Mouse (Mus musculus): ENCODE data around the gene 1700003E16Rik. TPM values are rescaled to one million over a fixed set of nuclear protein-coding genes. Genes with fewer than 3 reads are reported as not detected.

1700003E16Rik gene
- polyA plus RNA-seq, 2 experiments = 0.21 to 1.9 TPM

DNA sequence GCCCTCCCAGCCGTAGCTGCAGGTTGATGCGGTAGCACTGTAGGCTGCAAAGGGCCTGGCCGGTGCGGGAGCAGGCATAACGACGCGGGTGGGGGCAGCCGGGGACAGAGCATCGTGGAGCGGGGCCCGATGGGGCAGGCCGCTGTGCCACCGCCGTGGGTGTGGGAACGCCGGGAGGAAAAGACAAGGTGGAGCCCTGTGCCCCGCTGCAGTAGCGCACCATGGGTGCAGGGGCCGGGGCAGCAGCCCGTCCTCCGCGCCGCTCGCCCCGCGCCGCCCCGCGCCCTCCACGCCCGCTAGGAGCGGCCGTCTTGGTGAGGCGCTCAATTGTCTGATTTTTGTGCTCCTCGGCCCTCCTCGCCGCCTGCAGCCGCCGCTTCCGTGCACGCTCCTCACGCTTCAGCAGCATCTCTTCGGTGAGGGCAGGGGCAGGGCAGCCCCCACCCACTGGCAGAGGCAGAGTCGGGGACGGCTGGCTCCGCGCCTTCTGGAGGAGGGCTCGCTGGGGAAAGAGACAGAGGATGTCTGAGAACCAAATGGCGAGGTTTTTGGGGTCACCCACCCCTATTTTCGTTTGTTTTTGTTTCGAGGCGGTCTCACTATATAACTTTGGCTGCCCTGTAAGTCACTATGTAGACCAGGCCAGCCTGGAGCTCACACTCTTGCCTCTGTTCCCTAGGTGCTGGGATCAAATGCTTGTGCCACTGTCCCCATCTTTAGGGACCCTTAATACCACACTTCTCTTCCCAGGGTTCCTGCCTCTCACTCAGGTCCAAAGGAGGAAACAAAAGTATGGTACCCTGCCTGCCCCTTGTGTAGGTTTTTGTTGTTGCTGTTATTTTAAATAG lies 34.1 kb upstream of the 1700003E16Rik start:
- H3K4me3 ChIP-seq (replicated peaks; ENCODE audit: low read length) = peak overlapping the region; percentile 73
- DNase-seq (ENCODE audit: low spot score) (no peak), ATAC-seq (ENCODE audit: low FRiP score, low read depth) (peak; percentile 3; the same call in 1 of the 2 replicates)
- peaks cover 32% of the 10 kb centered on the region for H3K36me3 ChIP-seq (ENCODE audit: control insufficient read depth, insufficient read depth, low read length)
- peak overlapping the region; percentile 96 for H3K4me2 ChIP-seq (replicated peaks; ENCODE audit: low read depth, low read length, severe bottlenecking)
- H3K27ac ChIP-seq (replicated peaks; ENCODE audit: low read depth, low read length) = peak overlapping the region; percentile 99
- TF ChIP-seq POLR2A (IDR thresholded peaks at IDR 0.05; ENCODE audit: borderline replicate concordance, extremely low read depth, insufficient read depth, insufficient read length) = no peak
- H3K9me3 ChIP-seq (ENCODE audit: control insufficient read depth, low read length) = no peaks in the 10 kb centered on the region
- no peaks in the 10 kb centered on the region for H3K27me3 ChIP-seq (ENCODE audit: control insufficient read depth, insufficient read depth, low read length)
- peak overlapping the region; percentile 89 for H3K9ac ChIP-seq (ENCODE audit: low read depth, low read length, severe bottlenecking)
- H3K4me1 ChIP-seq (ENCODE audit: control insufficient read depth, insufficient read depth, low read length) = peaks cover 31% of the 10 kb centered on the region
- 1% methylated on average over 34 of the region's 52 CpGs for WGBS

- WGBS = 78% methylated on average over 5 of the region's 5 CpGs
- H3K9me3 ChIP-seq (ENCODE audit: control insufficient read depth, low read length) = no peaks in the 10 kb centered on the region
- H3K4me2 ChIP-seq (replicated peaks; ENCODE audit: low read depth, low read length, severe bottlenecking) = peak overlapping the region; percentile 96
- ATAC-seq (ENCODE audit: low FRiP score, low read depth) (no peak), DNase-seq (ENCODE audit: low spot score) (no peak)
- H3K9ac ChIP-seq (ENCODE audit: low read depth, low read length, severe bottlenecking) = no peak overlapping the region
- H3K36me3 ChIP-seq (ENCODE audit: control insufficient read depth, insufficient read depth, low read length) = peaks cover 23% of the 10 kb centered on the region
- no peaks in the 10 kb centered on the region for H3K27me3 ChIP-seq (ENCODE audit: control insufficient read depth, insufficient read depth, low read length)
- peaks cover 31% of the 10 kb centered on the region for H3K4me1 ChIP-seq (ENCODE audit: control insufficient read depth, insufficient read depth, low read length)
- H3K4me3 ChIP-seq (replicated peaks; ENCODE audit: low read length) = 0 out of 2 replicates have a peak overlapping the region, but pooled peaks have one; percentile 73
- H3K27ac ChIP-seq (replicated peaks; ENCODE audit: low read depth, low read length) = no peak overlapping the region
- TF ChIP-seq POLR2A (IDR thresholded peaks at IDR 0.05; ENCODE audit: borderline replicate concordance, extremely low read depth, insufficient read depth, insufficient read length) = no peak
Observed at GRCm38 (mm10) chr6:83122961-83123360, 33.2 kb upstream of the 1700003E16Rik start.

DNA sequence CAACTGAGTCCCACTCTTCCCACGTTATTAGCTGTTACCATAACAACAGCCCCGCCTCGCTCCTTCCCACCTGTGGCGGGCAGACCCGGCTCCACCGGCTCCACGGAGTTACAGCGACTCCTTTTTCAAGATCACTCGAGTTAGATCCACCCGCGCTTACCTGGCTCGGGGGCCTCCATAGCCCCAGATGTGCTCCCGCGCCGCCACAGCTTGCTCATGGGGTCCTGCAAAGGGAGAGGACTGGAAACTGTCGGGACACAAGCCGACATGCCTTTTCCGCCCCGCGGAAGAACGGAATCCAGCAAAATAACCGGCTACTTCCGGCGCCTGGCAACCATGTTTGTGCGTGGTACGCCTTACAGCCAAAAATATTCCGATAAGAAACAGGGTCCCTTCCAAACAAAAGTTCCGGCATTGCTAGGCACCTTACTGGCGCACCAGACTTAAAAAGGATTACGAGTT lies 31.3 kb upstream of the 1700003E16Rik start:
- peak overlapping the region; percentile 34; the same call in 1 of the 2 replicates for H3K27ac ChIP-seq (replicated peaks; ENCODE audit: low read depth, low read length)
- WGBS = under 1% methylated on average over 30 of the region's 30 CpGs
- peak overlapping the region; percentile 62 for H3K4me3 ChIP-seq (replicated peaks; ENCODE audit: low read length)

DNA sequence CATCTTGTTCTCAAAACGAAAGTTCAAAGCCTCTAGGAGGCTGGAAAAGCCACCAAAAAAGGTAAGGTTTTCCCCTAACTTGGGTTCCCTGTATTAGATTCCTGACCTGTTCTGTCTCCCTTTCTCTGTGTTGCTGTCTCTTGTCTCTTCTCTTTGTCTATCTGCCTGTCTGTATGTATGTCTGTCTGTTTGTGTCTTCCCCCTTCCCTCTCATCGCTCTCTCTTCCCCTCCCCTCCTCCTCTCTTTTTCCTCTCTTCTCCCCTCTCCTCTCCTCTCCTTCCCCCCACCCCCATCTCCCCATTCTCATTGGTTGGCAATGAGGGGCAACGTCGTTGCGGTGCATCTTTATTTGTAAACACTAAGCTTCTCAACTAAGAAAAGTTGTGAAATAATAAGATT lies 30.9 kb upstream of the 1700003E16Rik start, which contains the start of gene Ino80b:
Ino80b (minus strand) TSS at position 101 of the 400 bp plus-strand sequence.
- ATAC-seq (ENCODE audit: low FRiP score, low read depth) (no peak), DNase-seq (ENCODE audit: low spot score) (no peak)
- H3K9me3 ChIP-seq (ENCODE audit: control insufficient read depth, low read length) = no peaks in the 10 kb centered on the region
- peaks cover 22% of the 10 kb centered on the region for H3K4me1 ChIP-seq (ENCODE audit: control insufficient read depth, insufficient read depth, low read length)
- 30% methylated on average over 5 of the region's 5 CpGs for WGBS
- peak within 1 kb of the TSS; percentile 62 for H3K4me3 ChIP-seq (replicated peaks; ENCODE audit: low read length)
- TF ChIP-seq POLR2A (IDR thresholded peaks at IDR 0.05; ENCODE audit: borderline replicate concordance, extremely low read depth, insufficient read depth, insufficient read length) = no peak
- peak within 1 kb of the TSS; percentile 34; the same call in 1 of the 2 replicates for H3K27ac ChIP-seq (replicated peaks; ENCODE audit: low read depth, low read length)
- 0 out of 2 replicates have a peak, but pooled peaks cover 4% of the 10 kb centered on the region for H3K36me3 ChIP-seq (ENCODE audit: control insufficient read depth, insufficient read depth, low read length)
- H3K27me3 ChIP-seq (ENCODE audit: control insufficient read depth, insufficient read depth, low read length) = no peaks in the 10 kb centered on the region
- H3K9ac ChIP-seq (ENCODE audit: low read depth, low read length, severe bottlenecking) = peak within 1 kb of the TSS; percentile 59
- peak within 1 kb of the TSS; percentile 75 for H3K4me2 ChIP-seq (replicated peaks; ENCODE audit: low read depth, low read length, severe bottlenecking)

More for the DNA sequence above, 31.3 kb upstream of the 1700003E16Rik start:
- DNase-seq (ENCODE audit: low spot score) (peak; percentile 97), ATAC-seq (ENCODE audit: low FRiP score, low read depth) (peak; percentile 14; the same call in 1 of the 2 replicates)
- H3K36me3 ChIP-seq (ENCODE audit: control insufficient read depth, insufficient read depth, low read length) = 0 out of 2 replicates have a peak, but pooled peaks cover 4% of the 10 kb centered on the region
- peak overlapping the region; percentile 75 for H3K4me2 ChIP-seq (replicated peaks; ENCODE audit: low read depth, low read length, severe bottlenecking)
- peak overlapping the region; percentile 59 for H3K9ac ChIP-seq (ENCODE audit: low read depth, low read length, severe bottlenecking)
- H3K4me1 ChIP-seq (ENCODE audit: control insufficient read depth, insufficient read depth, low read length) = peaks cover 26% of the 10 kb centered on the region
- no peaks in the 10 kb centered on the region for H3K27me3 ChIP-seq (ENCODE audit: control insufficient read depth, insufficient read depth, low read length)
- no peaks in the 10 kb centered on the region for H3K9me3 ChIP-seq (ENCODE audit: control insufficient read depth, low read length)
- TF ChIP-seq POLR2A (IDR thresholded peaks at IDR 0.05; ENCODE audit: borderline replicate concordance, extremely low read depth, insufficient read depth, insufficient read length) = no peak

DNA sequence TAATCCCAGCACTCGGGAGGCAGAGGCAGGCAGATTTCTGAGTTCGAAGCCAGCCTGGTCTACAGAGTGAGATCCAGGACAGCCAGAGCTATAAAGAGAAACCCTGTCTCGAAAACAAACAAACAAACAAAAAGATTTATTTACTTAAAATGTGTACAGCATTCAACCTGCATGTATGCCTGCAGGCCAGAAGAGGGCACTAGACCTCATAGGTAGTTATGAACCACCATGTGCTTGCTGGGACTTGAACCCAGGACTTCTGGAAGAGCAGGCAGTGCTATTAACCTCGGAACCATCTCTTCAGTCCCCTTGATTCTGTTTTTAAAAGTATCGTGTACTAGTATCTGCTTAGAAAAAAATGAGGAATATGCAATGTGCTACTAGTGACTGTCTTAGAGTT lies 28.8 kb upstream of the 1700003E16Rik start:
- Histone ChIP-seq H3K27me3 (ENCODE audit: control insufficient read depth, insufficient read depth, low read length) (no peaks in the 10 kb centered on the region), H3K9me3 (ENCODE audit: control insufficient read depth, low read length) (no peaks in the 10 kb centered on the region), H3K4me2 (replicated peaks; ENCODE audit: low read depth, low read length, severe bottlenecking) (no peak overlapping the region), H3K4me3 (replicated peaks; ENCODE audit: low read length) (no peak overlapping the region), H3K36me3 (ENCODE audit: control insufficient read depth, insufficient read depth, low read length) (0 out of 2 replicates have a peak, but pooled peaks cover 4% of the 10 kb centered on the region), H3K27ac (replicated peaks; ENCODE audit: low read depth, low read length) (no peak overlapping the region), H3K9ac (ENCODE audit: low read depth, low read length, severe bottlenecking) (no peak overlapping the region), H3K4me1 (ENCODE audit: control insufficient read depth, insufficient read depth, low read length) (peaks cover 18% of the 10 kb centered on the region)
- ATAC-seq (ENCODE audit: low FRiP score, low read depth) = no peak
- no peak for TF ChIP-seq POLR2A (IDR thresholded peaks at IDR 0.05; ENCODE audit: borderline replicate concordance, extremely low read depth, insufficient read depth, insufficient read length)
- no peak for DNase-seq (ENCODE audit: low spot score)
- WGBS = 96% methylated on average over 5 of the region's 5 CpGs

Data from limb, embryonic 14.5 days (tissue).